Mouse (Mus musculus) kidney, adult 2 months (tissue): ENCODE measurements around the gene Cip2a. TPM values are rescaled to one million over a fixed set of nuclear protein-coding genes. Genes with fewer than 3 reads are reported as not detected.

Source experiments
- DNase-seq: peaks from one replicate; pipeline ENCODE4 v3.0.0; 2021
- H3K27ac ChIP-seq: fragments of 200-500 bp; 2 replicates; pipeline ENCODE4 v1.5.1; 2012; ENCODE audit warnings: low read depth, low read length, control low read depth, inconsistent platforms; ENCODE audit not compliant: insufficient read depth
- H3K27me3 ChIP-seq: fragments of 200-500 bp; replicated peaks from 2 replicates; pipeline ENCODE4 v1.6.1; 2012; ENCODE audit warnings: mild to moderate bottlenecking, moderate library complexity, low read length, inconsistent platforms; ENCODE audit not compliant: control insufficient read depth, insufficient read depth
- H3K36me3 ChIP-seq: fragments of 200-500 bp; 2 replicates; pipeline ENCODE4 v1.6.1; 2012; ENCODE audit warnings: mild to moderate bottlenecking, moderate library complexity, low read length, inconsistent platforms; ENCODE audit not compliant: control insufficient read depth, insufficient read depth
- H3K4me1 ChIP-seq: fragments of 200-500 bp; 2 replicates; pipeline ENCODE4 v1.6.1; 2011; ENCODE audit warnings: low read length; ENCODE audit not compliant: control insufficient read depth, insufficient read depth
- H3K4me3 ChIP-seq: fragments of 200-500 bp; 2 replicates; pipeline ENCODE4 v1.5.1; 2011; ENCODE audit warnings: mild to moderate bottlenecking, low read depth, low read length, control low read depth; ENCODE audit not compliant: insufficient read depth
- CTCF ChIP-seq: fragments of 200-500 bp; conservative IDR thresholded peaks from 2 replicates; pipeline ENCODE4 v1.5.1; 2011; ENCODE audit warnings: low read depth, mild to moderate bottlenecking, control low read depth, low read length, moderate library complexity, mixed read lengths; ENCODE audit not compliant: insufficient read depth, insufficient read length
- POLR2A ChIP-seq: fragments of 200-500 bp; IDR thresholded peaks from one replicate; pipeline ENCODE4 v1.6.1; 2011; ENCODE audit warnings: low read depth, low read length, control low read depth
- WGBS: fragments of 180-500 bp; shearing (Covaris S2); methylation state at CpG from one replicate; pipeline ENCODE4 v1.1.7; 2018; 5-methylcytosine and 5-hydroxymethylcytosine counted together
- polyA plus RNA-seq: library from polyadenylated mRNA; depleted of rRNA; stranded (reverse); fragments of >200 nt; gene quantifications from 2 replicates; pipeline ENCODE4 v1.2.3, GENCODE M21; 2012; rRNA removed

Cip2a gene
- polyA plus RNA-seq = 0.30 and 0.44 TPM in 2 replicates

GRCm38 (mm10) chr16:48993559-48994342 lies at the start of gene Cip2a, which contains the start of gene Dzip3:
Cip2a (plus strand) TSS chr16:48994185.
Dzip3 (minus strand) TSS chr16:48994165.
- H3K27me3 ChIP-seq = no peaks in the 10 kb centered on the region
- WGBS = under 1% methylated on average over 74 of the region's 74 CpGs
- peaks cover 2% of the 10 kb centered on the region; the same call in 1 of the 2 replicates for H3K4me1 ChIP-seq
- peak; percentile 89 for DNase-seq
- peak within 1 kb of the TSS; percentile 78 for H3K4me3 ChIP-seq
- TF ChIP-seq POLR2A (no peak), CTCF (no peak)
- H3K36me3 ChIP-seq = no peaks in the 10 kb centered on the region
- H3K27ac ChIP-seq = peak within 1 kb of the TSS; percentile 70

GRCm38 (mm10) chr16:48972996-48973395 lies 21.0 kb upstream of the Cip2a start:
- no peaks in the 10 kb centered on the region for H3K4me1 ChIP-seq
- no peak for TF ChIP-seq CTCF
- no peak for TF ChIP-seq POLR2A
- 96% methylated on average over 2 of the region's 2 CpGs for WGBS
- no peak overlapping the region for H3K4me3 ChIP-seq
- no peaks in the 10 kb centered on the region; the same call in 1 of the 2 replicates for H3K36me3 ChIP-seq
- DNase-seq = no peak
- H3K27ac ChIP-seq = no peak overlapping the region
- H3K27me3 ChIP-seq = no peaks in the 10 kb centered on the region

DNA sequence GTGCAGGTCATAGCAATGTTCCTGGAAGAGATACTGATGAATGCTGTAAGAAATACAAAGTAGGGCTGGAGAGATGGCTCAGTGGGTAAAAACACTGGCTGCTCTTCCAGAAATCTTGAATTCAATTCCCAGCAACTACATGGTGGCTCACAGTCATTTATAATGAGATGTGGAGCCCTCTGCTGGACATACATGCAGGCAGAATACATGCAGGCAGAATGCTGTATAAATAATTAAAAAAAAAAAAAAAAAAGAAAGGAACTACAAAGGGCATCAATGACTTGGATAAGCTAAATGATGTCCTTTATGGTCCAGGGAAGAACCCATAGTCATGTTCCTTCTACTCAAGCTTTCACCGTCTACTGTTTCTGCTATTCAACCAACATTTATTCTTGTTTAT lies 20.4 kb upstream of the Cip2a start:
- H3K36me3 ChIP-seq = no peaks in the 10 kb centered on the region; the same call in 1 of the 2 replicates
- DNase-seq = no peak
- WGBS = 96% methylated on average over 1 of the region's 1 CpGs
- H3K27me3 ChIP-seq = no peaks in the 10 kb centered on the region
- H3K27ac ChIP-seq = no peak overlapping the region
- TF ChIP-seq CTCF = no peak
- no peak for TF ChIP-seq POLR2A
- H3K4me3 ChIP-seq = no peak overlapping the region
- H3K4me1 ChIP-seq = no peaks in the 10 kb centered on the region

DNA sequence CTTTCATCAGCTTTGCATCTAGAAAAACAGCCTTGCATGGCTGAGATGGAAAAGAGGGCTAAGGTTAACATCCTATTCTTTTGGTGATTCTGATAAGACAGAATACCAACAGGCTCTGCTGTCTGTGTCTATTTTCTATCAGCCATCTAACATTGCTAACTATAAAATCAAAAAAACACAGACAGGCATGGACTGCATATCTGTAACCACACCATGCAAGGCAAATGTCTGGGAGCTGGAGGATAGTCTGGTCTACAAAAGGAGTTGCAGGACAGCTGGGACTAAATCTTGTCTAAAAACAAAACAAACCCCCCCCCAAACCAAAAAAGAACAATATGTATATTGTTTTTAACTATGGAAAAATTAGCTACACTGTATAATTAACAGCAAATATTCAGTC lies 14.0 kb upstream of the Cip2a start:
- H3K27me3 ChIP-seq = no peaks in the 10 kb centered on the region
- no peak overlapping the region for H3K4me3 ChIP-seq
- H3K36me3 ChIP-seq = no peaks in the 10 kb centered on the region; the same call in 1 of the 2 replicates
- no peak for TF ChIP-seq POLR2A
- DNase-seq = no peak
- H3K4me1 ChIP-seq = no peaks in the 10 kb centered on the region
- H3K27ac ChIP-seq = no peak overlapping the region

DNA sequence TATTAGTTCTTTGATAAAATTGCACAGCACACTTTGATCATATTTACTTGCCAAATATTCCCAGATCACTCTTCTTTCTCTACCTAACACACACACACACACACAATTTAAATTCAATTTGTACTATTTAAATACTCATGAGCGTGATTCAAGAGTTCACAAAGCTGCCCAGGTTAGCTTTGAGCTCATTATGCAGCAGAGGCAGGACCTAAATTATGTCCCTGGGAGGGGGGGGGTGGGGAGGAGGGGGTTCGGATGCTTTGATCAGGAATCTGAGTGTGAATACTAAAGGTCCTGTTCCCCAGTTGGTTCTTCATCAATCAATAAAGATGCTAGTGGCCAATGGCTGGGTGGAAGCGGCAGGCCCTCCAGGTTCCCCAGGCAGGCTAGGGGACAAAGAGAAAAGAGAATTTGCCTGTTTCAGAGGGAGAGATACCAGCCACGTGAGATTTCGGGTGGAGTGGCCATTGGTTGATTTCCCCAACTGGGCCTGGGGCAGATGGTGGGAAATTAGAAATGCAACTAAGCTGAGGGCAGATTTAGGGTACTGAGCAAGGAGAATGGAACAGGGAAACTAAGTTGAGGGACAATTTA lies 8.9 kb upstream of the Cip2a start:
- no peak for TF ChIP-seq CTCF
- TF ChIP-seq POLR2A = no peak
- 66% methylated on average over 5 of the region's 5 CpGs for WGBS
- no peak for DNase-seq

GRCm38 (mm10) chr16:48989700-48990099 lies 4.3 kb upstream of the Cip2a start:
- no peak for DNase-seq
- no peaks in the 10 kb centered on the region for H3K27me3 ChIP-seq
- H3K36me3 ChIP-seq = no peaks in the 10 kb centered on the region
- H3K4me1 ChIP-seq = peaks cover 2% of the 10 kb centered on the region; the same call in 1 of the 2 replicates
- no peak overlapping the region for H3K27ac ChIP-seq
- TF ChIP-seq POLR2A = no peak
- TF ChIP-seq CTCF = no peak
- H3K4me3 ChIP-seq = no peak overlapping the region

More for the DNA sequence above, 8.9 kb upstream of the Cip2a start:
- H3K27ac ChIP-seq = no peak overlapping the region
- H3K36me3 ChIP-seq = no peaks in the 10 kb centered on the region
- no peaks in the 10 kb centered on the region for H3K27me3 ChIP-seq
- H3K4me1 ChIP-seq = no peaks in the 10 kb centered on the region
- no peak overlapping the region for H3K4me3 ChIP-seq

DNA sequence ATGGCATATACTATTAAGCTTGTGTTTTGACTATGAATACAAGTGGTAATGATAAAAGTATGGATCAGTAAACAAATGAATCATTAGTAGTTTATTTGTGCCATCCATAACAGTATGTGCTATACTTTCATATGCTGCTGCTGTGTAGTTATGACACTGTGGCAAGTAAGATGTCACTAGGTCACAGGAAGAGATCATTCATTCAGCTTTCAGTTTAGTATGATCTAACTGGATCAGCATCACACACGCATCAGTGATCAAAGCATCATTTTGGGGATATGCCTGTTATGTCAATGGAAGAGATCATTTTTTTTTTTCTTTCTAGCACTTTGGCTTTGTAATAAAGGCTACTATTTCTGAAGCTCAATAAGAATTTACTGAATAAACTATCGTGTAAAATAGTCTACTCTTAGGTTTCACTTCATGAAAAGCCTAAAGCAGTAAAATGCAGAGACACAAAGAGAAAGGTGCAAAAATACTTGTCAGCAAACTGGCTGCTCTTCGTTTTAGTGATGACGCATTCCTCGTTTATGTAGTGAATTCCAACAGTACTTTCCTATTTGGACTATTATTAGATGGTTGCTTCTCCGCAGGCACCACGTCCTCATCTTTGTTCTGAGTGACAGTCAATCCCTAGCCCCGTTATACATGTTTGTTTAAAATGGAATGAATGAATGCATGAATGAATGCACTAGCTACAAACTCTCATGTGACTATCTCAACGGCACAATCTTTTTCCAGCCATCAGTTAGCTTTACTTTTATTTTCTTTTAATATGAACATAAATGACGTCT lies 1.4 kb upstream of the Cip2a start:
- Histone ChIP-seq H3K4me3 (0 out of 2 replicates have a peak overlapping the region, but pooled peaks have one; percentile 28), H3K27me3 (no peaks in the 10 kb centered on the region), H3K36me3 (no peaks in the 10 kb centered on the region), H3K27ac (no peak overlapping the region), H3K4me1 (peaks cover 2% of the 10 kb centered on the region; the same call in 1 of the 2 replicates)
- DNase-seq = peak; percentile 3
- no peak for TF ChIP-seq POLR2A
- TF ChIP-seq CTCF = no peak
- WGBS = 13% methylated on average over 10 of the region's 10 CpGs
